Mouse (Mus musculus): ENCODE results near the gene Metap1. TPM values are rescaled to one million over a fixed set of nuclear protein-coding genes. Genes with fewer than 3 reads are reported as not detected.

Metap1 gene
- 54.2 and 58.3 TPM in 2 replicates for polyA plus RNA-seq (2014; fragmentation: Nextera tagmentation; extraction: Ambion mirVana)

GRCm38 (mm10) chr3:138489327-138490033 lies at the start of gene Metap1:
Metap1 (minus strand) TSS chr3:138489515.
- WGBS = under 1% methylated on average over 55 of the region's 65 CpGs
- H3K4me1 ChIP-seq (ENCODE audit: control insufficient read depth, insufficient read depth, low read length) = no peaks in the 10 kb centered on the region
- peak within 1 kb of the TSS; percentile 91 for H3K4me3 ChIP-seq (ENCODE audit: low read depth, low read length)
- no peaks in the 10 kb centered on the region for H3K27me3 ChIP-seq (ENCODE audit: control insufficient read depth, insufficient read depth, low read length)
- H3K27ac ChIP-seq (replicated peaks; ENCODE audit: low read depth, low read length) = peak within 1 kb of the TSS; percentile 62
- H3K9ac ChIP-seq (replicated peaks; ENCODE audit: low read length) = peak within 1 kb of the TSS; percentile 88
- no peaks in the 10 kb centered on the region; the same call in 1 of the 2 replicates for H3K9me3 ChIP-seq (replicated peaks; ENCODE audit: control insufficient read depth, low read length)
- peaks cover 2% of the 10 kb centered on the region; the same call in 1 of the 2 replicates for H3K36me3 ChIP-seq (replicated peaks; ENCODE audit: control insufficient read depth, insufficient read depth, low read depth, low read length)
- peak; percentile 95 for DNase-seq (ENCODE audit: low spot score)
- ATAC-seq (replicated peaks; ENCODE audit: insufficient number of reproducible peaks, low FRiP score, low TSS enrichment, low read depth) = peak; percentile 98
- peak within 1 kb of the TSS; percentile 72 for H3K4me2 ChIP-seq (ENCODE audit: low read depth, low read length)

GRCm38 (mm10) chr3:138536031-138536430 lies 46.7 kb upstream of the Metap1 start:
- no peak overlapping the region for H3K9ac ChIP-seq (replicated peaks; ENCODE audit: low read length)
- 100% methylated on average over 2 of the region's 2 CpGs for WGBS
- H3K27ac ChIP-seq (replicated peaks; ENCODE audit: low read depth, low read length) = no peak overlapping the region
- no peak for ATAC-seq (replicated peaks; ENCODE audit: insufficient number of reproducible peaks, low FRiP score, low TSS enrichment, low read depth)
- no peaks in the 10 kb centered on the region for H3K4me1 ChIP-seq (ENCODE audit: control insufficient read depth, insufficient read depth, low read length)
- no peak overlapping the region for H3K4me3 ChIP-seq (ENCODE audit: low read depth, low read length)
- no peaks in the 10 kb centered on the region for H3K27me3 ChIP-seq (ENCODE audit: control insufficient read depth, insufficient read depth, low read length)
- no peaks in the 10 kb centered on the region for H3K9me3 ChIP-seq (replicated peaks; ENCODE audit: control insufficient read depth, low read length)
- no peak for DNase-seq (ENCODE audit: low spot score)
- no peak overlapping the region for H3K4me2 ChIP-seq (ENCODE audit: low read depth, low read length)
- no peaks in the 10 kb centered on the region for H3K36me3 ChIP-seq (replicated peaks; ENCODE audit: control insufficient read depth, insufficient read depth, low read depth, low read length)

GRCm38 (mm10) chr3:138532764-138533163 lies 43.4 kb upstream of the Metap1 start:
- Histone ChIP-seq H3K4me3 (ENCODE audit: low read depth, low read length) (no peak overlapping the region), H3K9me3 (replicated peaks; ENCODE audit: control insufficient read depth, low read length) (no peaks in the 10 kb centered on the region), H3K36me3 (replicated peaks; ENCODE audit: control insufficient read depth, insufficient read depth, low read depth, low read length) (no peaks in the 10 kb centered on the region), H3K4me1 (ENCODE audit: control insufficient read depth, insufficient read depth, low read length) (no peaks in the 10 kb centered on the region), H3K4me2 (ENCODE audit: low read depth, low read length) (no peak overlapping the region), H3K27ac (replicated peaks; ENCODE audit: low read depth, low read length) (no peak overlapping the region), H3K27me3 (ENCODE audit: control insufficient read depth, insufficient read depth, low read length) (no peaks in the 10 kb centered on the region), H3K9ac (replicated peaks; ENCODE audit: low read length) (no peak overlapping the region)
- ATAC-seq (replicated peaks; ENCODE audit: insufficient number of reproducible peaks, low FRiP score, low TSS enrichment, low read depth) (no peak), DNase-seq (ENCODE audit: low spot score) (no peak)
- WGBS = 71% methylated on average over 2 of the region's 2 CpGs

GRCm38 (mm10) chr3:138531479-138532181 lies 42.3 kb upstream of the Metap1 start:
- Histone ChIP-seq H3K9ac (replicated peaks; ENCODE audit: low read length) (no peak overlapping the region), H3K36me3 (replicated peaks; ENCODE audit: control insufficient read depth, insufficient read depth, low read depth, low read length) (no peaks in the 10 kb centered on the region), H3K4me1 (ENCODE audit: control insufficient read depth, insufficient read depth, low read length) (no peaks in the 10 kb centered on the region), H3K27me3 (ENCODE audit: control insufficient read depth, insufficient read depth, low read length) (no peaks in the 10 kb centered on the region), H3K27ac (replicated peaks; ENCODE audit: low read depth, low read length) (no peak overlapping the region), H3K4me3 (ENCODE audit: low read depth, low read length) (no peak overlapping the region), H3K9me3 (replicated peaks; ENCODE audit: control insufficient read depth, low read length) (no peaks in the 10 kb centered on the region), H3K4me2 (ENCODE audit: low read depth, low read length) (no peak overlapping the region)
- DNase-seq (ENCODE audit: low spot score) (no peak), ATAC-seq (replicated peaks; ENCODE audit: insufficient number of reproducible peaks, low FRiP score, low TSS enrichment, low read depth) (no peak)
- 61% methylated on average over 12 of the region's 12 CpGs for WGBS

- Histone ChIP-seq H3K4me1 (ENCODE audit: control insufficient read depth, insufficient read depth, low read length) (no peaks in the 10 kb centered on the region), H3K9me3 (replicated peaks; ENCODE audit: control insufficient read depth, low read length) (no peaks in the 10 kb centered on the region), H3K36me3 (replicated peaks; ENCODE audit: control insufficient read depth, insufficient read depth, low read depth, low read length) (no peaks in the 10 kb centered on the region), H3K4me2 (ENCODE audit: low read depth, low read length) (no peak overlapping the region), H3K4me3 (ENCODE audit: low read depth, low read length) (no peak overlapping the region), H3K27ac (replicated peaks; ENCODE audit: low read depth, low read length) (no peak overlapping the region), H3K27me3 (ENCODE audit: control insufficient read depth, insufficient read depth, low read length) (no peaks in the 10 kb centered on the region), H3K9ac (replicated peaks; ENCODE audit: low read length) (no peak overlapping the region)
- no peak for DNase-seq (ENCODE audit: low spot score)
- ATAC-seq (replicated peaks; ENCODE audit: insufficient number of reproducible peaks, low FRiP score, low TSS enrichment, low read depth) = no peak
- 80% methylated on average over 8 of the region's 8 CpGs for WGBS
Observed at GRCm38 (mm10) chr3:138530578-138531478, 41.5 kb upstream of the Metap1 start.

- H3K27me3 ChIP-seq (ENCODE audit: control insufficient read depth, insufficient read depth, low read length) = no peaks in the 10 kb centered on the region
- H3K4me1 ChIP-seq (ENCODE audit: control insufficient read depth, insufficient read depth, low read length) = no peaks in the 10 kb centered on the region
- H3K9ac ChIP-seq (replicated peaks; ENCODE audit: low read length) = peak overlapping the region; percentile 94
- peak overlapping the region; percentile 70 for H3K4me2 ChIP-seq (ENCODE audit: low read depth, low read length)
- H3K36me3 ChIP-seq (replicated peaks; ENCODE audit: control insufficient read depth, insufficient read depth, low read depth, low read length) = no peaks in the 10 kb centered on the region
- 2% methylated on average over 16 of the region's 16 CpGs for WGBS
- peak overlapping the region; percentile 99 for H3K4me3 ChIP-seq (ENCODE audit: low read depth, low read length)
- DNase-seq (ENCODE audit: low spot score) = no peak
- no peak for ATAC-seq (replicated peaks; ENCODE audit: insufficient number of reproducible peaks, low FRiP score, low TSS enrichment, low read depth)
- H3K27ac ChIP-seq (replicated peaks; ENCODE audit: low read depth, low read length) = no peak overlapping the region
- no peaks in the 10 kb centered on the region for H3K9me3 ChIP-seq (replicated peaks; ENCODE audit: control insufficient read depth, low read length)
Observed at GRCm38 (mm10) chr3:138528265-138528664, 39.0 kb upstream of the Metap1 start.

- peak; percentile 84 for ATAC-seq (replicated peaks; ENCODE audit: insufficient number of reproducible peaks, low FRiP score, low TSS enrichment, low read depth)
- peak; percentile 78 for DNase-seq (ENCODE audit: low spot score)
- H3K36me3 ChIP-seq (replicated peaks; ENCODE audit: control insufficient read depth, insufficient read depth, low read depth, low read length) = no peaks in the 10 kb centered on the region
- H3K4me1 ChIP-seq (ENCODE audit: control insufficient read depth, insufficient read depth, low read length) = no peaks in the 10 kb centered on the region
- WGBS = under 1% methylated on average over 28 of the region's 64 CpGs
- H3K9me3 ChIP-seq (replicated peaks; ENCODE audit: control insufficient read depth, low read length) = no peaks in the 10 kb centered on the region
- peak overlapping the region; percentile 70 for H3K4me2 ChIP-seq (ENCODE audit: low read depth, low read length)
- peak overlapping the region; percentile 99 for H3K4me3 ChIP-seq (ENCODE audit: low read depth, low read length)
- no peaks in the 10 kb centered on the region for H3K27me3 ChIP-seq (ENCODE audit: control insufficient read depth, insufficient read depth, low read length)
- peak overlapping the region; percentile 94 for H3K9ac ChIP-seq (replicated peaks; ENCODE audit: low read length)
- peak overlapping the region; percentile 91 for H3K27ac ChIP-seq (replicated peaks; ENCODE audit: low read depth, low read length)
Observed at GRCm38 (mm10) chr3:138527667-138528231, 38.4 kb upstream of the Metap1 start.

Measured in embryonic facial prominence, embryonic 11.5 days (tissue).